Mouse (Mus musculus) brain, embryonic 14.5 days (tissue): ENCODE results near the gene Spef1. TPM values are rescaled to one million over a fixed set of nuclear protein-coding genes. Genes with fewer than 3 reads are reported as not detected.

Experiments
- DNase-seq: peaks from one replicate; pipeline ENCODE4 v3.0.0-alpha.2; 2011; ENCODE audit warnings: low read depth
- CTCF ChIP-seq: fragments of 200-500 bp; IDR thresholded peaks from 2 replicates; pipeline ENCODE4 v1.5.1; 2012; ENCODE audit warnings: inconsistent platforms, mild to moderate bottlenecking, moderate library complexity, borderline replicate concordance; ENCODE audit not compliant: insufficient read depth, insufficient read length; ENCODE audit errors: extremely low read depth
- POLR2A ChIP-seq: fragments of 200-500 bp; IDR thresholded peaks from 2 replicates; pipeline ENCODE4 v1.6.1; 2012; ENCODE audit warnings: mild to moderate bottlenecking, inconsistent platforms, borderline replicate concordance; ENCODE audit not compliant: poor library complexity, insufficient read depth, insufficient read length, severe bottlenecking; ENCODE audit errors: extremely low read depth
- polyA plus RNA-seq: library from polyadenylated mRNA; depleted of rRNA; stranded (reverse); fragments of >200 nt; gene quantifications from 2 replicates; pipeline ENCODE4 v1.2.3, GENCODE M21; 2012

Gene Spef1
- polyA plus RNA-seq, 1 experiment: 35.4 TPM

GRCm38 (mm10) chr2:131221853-131222515, 34.9 kb upstream of the Spef1 start:
- no peak for TF ChIP-seq POLR2A
- no peak for DNase-seq

GRCm38 (mm10) chr2:131220030-131220429, 32.9 kb upstream of the Spef1 start:
- no peak for DNase-seq
- no peak for TF ChIP-seq CTCF
- no peak for TF ChIP-seq POLR2A

GRCm38 (mm10) chr2:131215941-131216858, 29.1 kb upstream of the Spef1 start:
- DNase-seq: no peak
- TF ChIP-seq CTCF: no peak
- no peak for TF ChIP-seq POLR2A

- TF ChIP-seq POLR2A (no peak), CTCF (no peak)
- DNase-seq: no peak
Measured at GRCm38 (mm10) chr2:131213773-131214172, 26.7 kb upstream of the Spef1 start.

GRCm38 (mm10) chr2:131211026-131211615, 24.0 kb upstream of the Spef1 start:
- no peak for TF ChIP-seq CTCF
- no peak for TF ChIP-seq POLR2A
- DNase-seq: no peak

- TF ChIP-seq CTCF: peak; percentile 99
- TF ChIP-seq POLR2A: peak; percentile 45; the same call in 1 of the 2 replicates
- peak; percentile 98 for DNase-seq
Measured at GRCm38 (mm10) chr2:131209969-131210792, 23.1 kb upstream of the Spef1 start.

- DNase-seq: no peak
- no peak for TF ChIP-seq CTCF
- no peak for TF ChIP-seq POLR2A
Measured at GRCm38 (mm10) chr2:131209125-131209795, 22.2 kb upstream of the Spef1 start.

GRCm38 (mm10) chr2:131208356-131208755, 21.3 kb upstream of the Spef1 start:
- no peak for DNase-seq
- TF ChIP-seq POLR2A (no peak), CTCF (no peak)

GRCm38 (mm10) chr2:131206778-131207177, 19.7 kb upstream of the Spef1 start, which contains the start of gene Ap5s1:
Gene Ap5s1 (plus strand): TSS chr2:131207078.
- no peak for TF ChIP-seq POLR2A
- TF ChIP-seq CTCF: no peak
- DNase-seq: no peak

GRCm38 (mm10) chr2:131205521-131206182, 18.6 kb upstream of the Spef1 start:
- DNase-seq: no peak
- no peak for TF ChIP-seq CTCF
- TF ChIP-seq POLR2A: no peak
